Mouse (Mus musculus) embryonic facial prominence, embryonic 10.5 days (tissue): Measurements from ENCODE around the gene Tpsb2. TPM values are rescaled to one million over a fixed set of nuclear protein-coding genes. Genes with fewer than 3 reads are reported as not detected.
A peak's percentile ranks its signal among the peaks of the same experiment; 100 is the strongest.

Source experiments
- DNase-seq: peaks from one replicate; pipeline ENCODE4 v3.0.0-alpha.2; 2017; ENCODE audit warnings: low spot score
- H3K27ac ChIP-seq: fragments of 300-500 bp; sonication (generic); replicated peaks from 2 replicates; pipeline ENCODE4 v1.5.1; 2016; ENCODE audit warnings: mild to moderate bottlenecking
- H3K27me3 ChIP-seq: fragments of 300-500 bp; sonication (generic); replicated peaks from 2 replicates; pipeline ENCODE4 v1.6.1; 2016; ENCODE audit warnings: low read depth, mild to moderate bottlenecking; ENCODE audit not compliant: poor library complexity, severe bottlenecking
- H3K36me3 ChIP-seq: fragments of 300-500 bp; sonication (generic); replicated peaks from 2 replicates; pipeline ENCODE4 v1.6.1; 2016; ENCODE audit warnings: mild to moderate bottlenecking, moderate library complexity
- H3K4me1 ChIP-seq: fragments of 300-500 bp; sonication (generic); 2 replicates; pipeline ENCODE4 v1.6.1; 2016
- H3K4me3 ChIP-seq: fragments of 300-500 bp; sonication (generic); 2 replicates; pipeline ENCODE4 v1.5.1; 2016; ENCODE audit warnings: mild to moderate bottlenecking, moderate library complexity
- H3K9me3 ChIP-seq: fragments of 300-500 bp; sonication (generic); 2 replicates; pipeline ENCODE4 v1.6.1; 2016; ENCODE audit warnings: mild to moderate bottlenecking
- WGBS: fragments of 180-500 bp; shearing (Covaris S2); methylation state at CpG from one replicate; pipeline ENCODE4 v1.1.7; 2016; 5-methylcytosine and 5-hydroxymethylcytosine counted together
- polyA plus RNA-seq: library from polyadenylated mRNA; unstranded; fragments of >200 nt; fragmentation: Nextera tagmentation; extraction: Ambion mirVana; gene quantifications from 2 replicates; pipeline ENCODE4 v1.2.1, GENCODE M21; 2016

The Tpsb2 gene
- polyA plus RNA-seq, 1 experiment from 2014 or later = not detected

DNA sequence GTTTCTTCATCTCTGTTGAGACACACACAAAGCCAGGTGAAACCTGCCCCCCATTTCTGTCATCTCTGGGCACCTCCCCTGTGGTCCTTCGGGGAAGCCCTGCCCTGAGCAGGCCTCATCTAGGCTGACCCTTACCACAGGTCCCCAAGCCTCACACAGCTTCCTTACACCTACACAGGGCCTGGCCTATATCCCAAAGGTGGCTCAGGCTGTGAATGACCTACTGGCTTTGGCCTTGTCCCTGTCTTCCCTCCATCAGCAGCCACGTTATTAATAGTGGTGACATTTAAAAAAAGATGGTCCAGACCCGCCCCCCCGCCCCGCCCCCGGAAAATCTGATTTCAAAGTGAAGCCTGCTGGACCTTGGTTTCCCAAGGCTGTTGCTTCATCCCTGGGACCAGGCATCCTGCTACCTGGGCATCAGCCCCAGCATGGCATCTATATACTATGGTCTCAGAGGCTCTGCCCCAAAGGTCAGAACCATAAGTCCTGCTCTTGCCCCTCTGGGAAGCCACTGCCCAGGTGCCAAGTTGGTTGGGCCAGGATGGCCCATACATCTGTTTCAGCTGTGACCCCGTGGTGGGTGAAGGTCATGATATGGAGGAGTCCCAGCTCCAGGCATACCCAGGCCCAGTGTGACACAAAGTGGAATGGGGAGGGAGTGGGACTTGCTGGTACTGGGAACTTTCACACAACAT lies 42.3 kb downstream of the Tpsb2 start:
- no peak for DNase-seq
- no peak overlapping the region for H3K4me3 ChIP-seq
- 84% methylated on average over 7 of the region's 7 CpGs for WGBS
- peaks cover 29% of the 10 kb centered on the region; the same call in 1 of the 2 replicates for H3K27me3 ChIP-seq
- no peaks in the 10 kb centered on the region for H3K36me3 ChIP-seq
- no peak overlapping the region for H3K27ac ChIP-seq
- peaks cover 70% of the 10 kb centered on the region for H3K4me1 ChIP-seq
- H3K9me3 ChIP-seq = no peaks in the 10 kb centered on the region

DNA sequence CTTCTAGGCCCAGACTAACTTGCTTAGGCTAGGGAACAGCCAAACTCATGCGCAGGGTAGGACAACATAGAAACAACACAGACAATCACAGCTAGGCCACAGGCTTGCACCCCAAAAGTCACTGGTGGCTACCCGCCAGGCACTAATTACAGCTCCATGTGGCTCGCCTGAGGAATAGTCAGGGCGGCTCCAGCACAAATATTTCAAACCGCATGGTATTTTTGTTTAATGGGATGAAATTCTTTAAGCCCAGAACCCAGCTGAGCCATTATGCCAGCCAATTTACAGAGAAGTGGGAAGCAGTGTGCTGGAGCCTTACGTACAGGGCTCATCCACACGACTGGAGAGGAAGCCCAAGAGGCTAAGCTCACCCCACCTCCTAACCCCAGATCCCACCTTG lies 43.5 kb downstream of the Tpsb2 start:
- Histone ChIP-seq H3K27me3 (peaks cover 19% of the 10 kb centered on the region; the same call in 1 of the 2 replicates), H3K36me3 (no peaks in the 10 kb centered on the region), H3K9me3 (no peaks in the 10 kb centered on the region), H3K4me3 (no peak overlapping the region), H3K27ac (no peak overlapping the region), H3K4me1 (peaks cover 70% of the 10 kb centered on the region)
- WGBS = 75% methylated on average over 7 of the region's 7 CpGs
- no peak for DNase-seq

DNA sequence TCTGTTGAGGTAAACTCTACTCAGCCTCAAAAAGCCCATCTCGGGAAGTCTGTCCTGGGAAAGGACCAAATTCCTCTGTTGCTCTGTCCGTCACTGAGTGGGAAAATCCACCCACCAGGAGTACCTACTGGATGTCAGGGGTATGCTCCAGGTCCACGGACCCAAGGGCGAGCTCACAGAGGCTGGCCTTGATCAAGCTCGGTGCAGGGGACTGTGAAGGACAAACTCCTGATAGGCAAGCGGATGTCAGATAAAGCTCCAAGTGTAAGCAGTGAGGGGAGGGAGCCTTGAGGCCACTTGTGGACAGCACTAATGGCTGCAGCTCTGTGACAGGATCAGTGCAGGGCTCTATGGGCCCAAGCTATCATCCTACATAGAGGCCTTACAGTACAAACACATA lies 44.1 kb downstream of the Tpsb2 start:
- Histone ChIP-seq H3K36me3 (no peaks in the 10 kb centered on the region), H3K27me3 (peaks cover 15% of the 10 kb centered on the region; the same call in 1 of the 2 replicates), H3K9me3 (no peaks in the 10 kb centered on the region), H3K4me3 (no peak overlapping the region), H3K27ac (no peak overlapping the region), H3K4me1 (peaks cover 70% of the 10 kb centered on the region)
- DNase-seq = no peak
- WGBS = 69% methylated on average over 6 of the region's 6 CpGs

DNA sequence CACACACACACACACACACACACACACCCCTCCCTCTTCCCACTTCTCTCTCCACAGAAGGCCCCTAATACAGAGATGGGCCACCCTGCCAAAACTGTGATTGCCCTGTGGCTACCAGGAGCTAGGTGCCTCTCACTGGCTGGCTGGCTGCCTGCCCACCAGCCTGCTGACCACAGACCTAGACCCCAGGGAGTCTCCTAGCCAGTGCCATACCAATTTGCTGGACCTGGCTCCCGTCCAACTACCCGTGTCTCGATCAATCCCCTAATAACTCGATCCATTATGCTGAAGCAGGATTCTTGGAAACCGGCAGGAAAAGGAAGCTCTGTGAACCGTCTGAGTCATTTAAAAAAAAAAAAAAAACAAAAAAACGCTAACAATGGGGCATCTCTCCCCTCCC lies 44.7 kb downstream of the Tpsb2 start:
- Histone ChIP-seq H3K9me3 (no peaks in the 10 kb centered on the region), H3K36me3 (no peaks in the 10 kb centered on the region), H3K27me3 (peaks cover 15% of the 10 kb centered on the region; the same call in 1 of the 2 replicates), H3K27ac (no peak overlapping the region), H3K4me3 (no peak overlapping the region), H3K4me1 (peaks cover 70% of the 10 kb centered on the region)
- WGBS = 57% methylated on average over 7 of the region's 7 CpGs
- DNase-seq = no peak

DNA sequence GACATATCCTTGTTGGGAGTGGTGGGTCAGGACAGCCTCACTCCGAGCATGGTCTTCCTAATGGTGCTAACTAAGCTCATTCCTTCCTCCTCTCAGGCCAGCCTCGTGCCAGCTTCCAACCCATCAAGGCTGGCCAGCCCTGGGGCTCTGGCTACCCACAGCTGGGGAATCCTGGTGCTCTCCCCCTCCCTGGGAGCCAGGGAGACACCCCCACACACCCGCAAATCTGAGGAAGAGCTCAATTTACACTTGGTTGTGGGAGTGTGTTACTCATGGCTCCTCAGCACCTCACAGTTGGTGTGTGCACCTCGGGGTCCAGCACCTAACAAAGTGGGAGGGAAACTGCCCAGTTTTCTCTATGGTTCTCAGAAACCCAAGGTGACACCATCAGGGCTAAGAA lies 45.1 kb downstream of the Tpsb2 start:
- H3K4me1 ChIP-seq = peaks cover 70% of the 10 kb centered on the region
- no peak overlapping the region for H3K4me3 ChIP-seq
- WGBS = 71% methylated on average over 4 of the region's 4 CpGs
- DNase-seq = no peak
- no peaks in the 10 kb centered on the region for H3K9me3 ChIP-seq
- no peaks in the 10 kb centered on the region for H3K36me3 ChIP-seq
- H3K27me3 ChIP-seq = peaks cover 13% of the 10 kb centered on the region; the same call in 1 of the 2 replicates
- 0 out of 2 replicates have a peak overlapping the region, but pooled peaks have one; percentile 4 for H3K27ac ChIP-seq

DNA sequence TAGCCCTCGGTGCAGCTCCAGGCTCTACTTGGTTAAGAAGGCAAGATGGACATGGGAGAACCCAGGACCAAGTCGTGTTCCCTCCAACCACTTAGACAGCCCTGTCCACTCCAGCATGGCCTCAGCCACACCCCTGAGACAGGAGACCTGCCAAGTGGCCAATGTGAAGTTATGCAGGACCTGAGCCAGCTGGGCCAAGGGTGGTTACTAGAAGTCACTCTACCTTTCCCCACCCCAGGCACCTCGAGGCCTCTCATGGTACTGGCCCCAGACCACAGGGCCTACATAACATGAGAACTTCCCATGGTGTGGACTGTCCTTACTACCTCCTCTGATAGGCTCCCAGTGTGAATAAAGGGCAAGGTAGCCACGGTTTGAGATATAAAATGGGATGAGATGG lies 48.1 kb downstream of the Tpsb2 start:
- no peak for DNase-seq
- H3K36me3 ChIP-seq = no peaks in the 10 kb centered on the region
- 74% methylated on average over 4 of the region's 4 CpGs for WGBS
- no peaks in the 10 kb centered on the region for H3K27me3 ChIP-seq
- no peaks in the 10 kb centered on the region for H3K9me3 ChIP-seq
- no peak overlapping the region for H3K4me3 ChIP-seq
- H3K27ac ChIP-seq = peak overlapping the region; percentile 88
- peaks cover 73% of the 10 kb centered on the region for H3K4me1 ChIP-seq

DNA sequence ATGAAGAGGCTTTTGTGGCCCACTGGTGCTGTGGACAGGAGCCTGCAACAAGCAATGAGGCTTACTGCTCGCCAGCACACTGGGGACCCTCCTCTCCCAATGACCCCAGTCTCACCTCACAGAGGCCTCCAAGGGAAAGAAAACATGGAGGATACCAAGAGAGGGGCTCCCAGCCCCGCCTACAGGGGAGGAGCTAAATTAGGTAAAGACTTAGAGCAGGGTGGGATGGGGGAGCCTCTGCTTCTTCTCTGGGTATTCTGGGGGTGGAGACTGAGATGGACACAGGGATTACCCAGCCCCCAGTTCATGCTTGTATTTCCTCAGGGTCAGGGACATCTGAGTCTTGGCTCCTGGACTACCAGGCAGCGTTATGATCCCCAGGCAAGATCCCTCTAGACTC lies 48.8 kb downstream of the Tpsb2 start:
- 28% methylated on average over 3 of the region's 3 CpGs for WGBS
- no peaks in the 10 kb centered on the region for H3K36me3 ChIP-seq
- H3K4me3 ChIP-seq = peak overlapping the region; percentile 32
- peak overlapping the region; percentile 88 for H3K27ac ChIP-seq
- H3K9me3 ChIP-seq = no peaks in the 10 kb centered on the region
- H3K4me1 ChIP-seq = peaks cover 75% of the 10 kb centered on the region
- peak; percentile 54 for DNase-seq
- no peaks in the 10 kb centered on the region for H3K27me3 ChIP-seq

DNA sequence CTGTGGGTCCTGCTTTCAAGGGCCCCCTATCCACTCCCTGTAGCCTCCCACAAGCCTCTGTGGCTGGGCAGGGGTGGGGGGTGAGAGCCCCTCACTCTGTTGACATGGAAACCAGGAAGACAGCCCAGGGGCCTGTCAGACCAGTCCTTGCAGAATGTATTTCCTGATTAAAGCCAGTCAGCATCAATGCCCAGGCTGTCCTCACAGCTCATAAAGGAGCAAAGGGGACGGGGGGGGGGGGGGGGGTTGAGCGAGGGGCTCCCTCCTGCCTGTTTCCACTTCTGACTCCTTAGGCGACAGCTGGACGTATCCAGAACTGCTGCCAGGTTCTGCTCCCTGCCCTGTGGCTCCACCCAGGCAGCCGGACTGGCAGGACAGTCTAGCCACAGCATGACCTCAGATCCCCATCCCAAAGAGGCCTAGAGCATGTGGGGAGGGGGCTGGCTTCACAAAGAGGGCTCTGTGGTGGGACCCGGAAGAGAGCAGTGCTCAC lies 49.4 kb downstream of the Tpsb2 start:
- H3K4me1 ChIP-seq = peaks cover 75% of the 10 kb centered on the region
- DNase-seq = peak; percentile 81

DNA sequence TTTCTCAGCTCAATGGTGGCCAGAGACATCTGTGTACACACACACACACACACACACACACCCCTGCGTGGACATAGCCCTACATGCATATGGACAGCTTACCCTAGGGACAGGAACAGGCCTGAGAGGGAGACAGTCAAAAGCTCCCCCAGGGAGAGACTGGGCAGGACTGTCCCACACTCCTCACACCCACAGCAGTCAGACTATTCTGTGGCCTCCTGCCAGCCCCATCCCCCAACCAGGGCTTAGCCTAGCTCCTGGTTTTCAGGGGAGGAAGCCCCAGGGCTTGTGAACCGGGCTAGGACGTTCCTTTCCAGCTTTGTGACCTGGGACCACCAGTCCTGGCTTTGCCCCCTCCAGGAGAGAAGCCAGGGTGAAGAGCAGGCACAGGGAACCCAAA lies 50.1 kb downstream of the Tpsb2 start:
- Histone ChIP-seq H3K27me3 (no peaks in the 10 kb centered on the region), H3K27ac (peak overlapping the region; percentile 88), H3K36me3 (no peaks in the 10 kb centered on the region), H3K9me3 (no peaks in the 10 kb centered on the region), H3K4me1 (peaks cover 76% of the 10 kb centered on the region), H3K4me3 (peak overlapping the region; percentile 32; the same call in 1 of the 2 replicates)
- DNase-seq = peak; percentile 47
- WGBS = 17% methylated on average over 3 of the region's 3 CpGs

More for the DNA sequence above, 49.4 kb downstream of the Tpsb2 start:
- Histone ChIP-seq H3K27me3 (no peaks in the 10 kb centered on the region), H3K27ac (peak overlapping the region; percentile 88), H3K36me3 (no peaks in the 10 kb centered on the region), H3K9me3 (no peaks in the 10 kb centered on the region), H3K4me3 (peak overlapping the region; percentile 32)
- 4% methylated on average over 6 of the region's 6 CpGs for WGBS

DNA sequence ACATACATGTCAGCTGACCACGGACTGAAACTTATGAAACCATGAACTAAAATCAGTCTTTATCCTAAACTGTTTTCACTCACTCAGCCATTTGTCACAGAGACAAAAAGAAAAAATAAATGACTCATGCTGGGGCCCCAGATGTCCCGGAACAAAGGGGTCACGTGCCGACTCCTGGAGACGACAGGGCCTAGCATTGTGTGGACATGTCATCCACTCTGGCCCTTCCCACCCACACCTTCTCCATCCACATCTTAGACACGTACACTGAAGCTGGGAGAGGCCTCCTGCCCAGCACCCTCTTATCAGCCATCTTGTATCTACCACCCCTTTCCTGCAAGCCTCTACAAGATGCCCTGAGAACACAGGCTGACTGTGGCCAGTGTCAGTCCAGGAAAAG lies 51.9 kb downstream of the Tpsb2 start:
- H3K36me3 ChIP-seq = no peaks in the 10 kb centered on the region
- no peak overlapping the region for H3K27ac ChIP-seq
- no peaks in the 10 kb centered on the region for H3K27me3 ChIP-seq
- H3K9me3 ChIP-seq = no peaks in the 10 kb centered on the region
- no peak for DNase-seq
- 84% methylated on average over 6 of the region's 6 CpGs for WGBS
- H3K4me3 ChIP-seq = no peak overlapping the region
- peaks cover 78% of the 10 kb centered on the region for H3K4me1 ChIP-seq

Other genes starting within 250 kb of the Tpsb2 start
- gene Ptx4, start 245.5 kb upstream of the Tpsb2 start, polyA plus RNA-seq = 0.09 and 0.14 TPM in 2 replicates
- 24.4 and 27.5 TPM in 2 replicates for gene Clcn7, start 232.9 kb upstream of the Tpsb2 start, polyA plus RNA-seq
- not detected in 2 replicates for gene Ccdc154, start 203.8 kb upstream of the Tpsb2 start, polyA plus RNA-seq
- not detected in 2 replicates for gene Gm38655, start 190.8 kb upstream of the Tpsb2 start, polyA plus RNA-seq
- gene BC003965, start 181.8 kb upstream of the Tpsb2 start, polyA plus RNA-seq = 35.5 and 36.9 TPM in 2 replicates
- 9.6 and 10.9 TPM in 2 replicates for gene Unkl, start 177.9 kb upstream of the Tpsb2 start, polyA plus RNA-seq
- gene Gnptg, start 126.2 kb upstream of the Tpsb2 start, polyA plus RNA-seq = 36.1 and 41.5 TPM in 2 replicates
- 75.4 and 78.6 TPM in 2 replicates for gene Tsr3, start 126.1 kb upstream of the Tpsb2 start, polyA plus RNA-seq
- 0.67 and 0.94 TPM in 2 replicates for gene Baiap3, start 109.9 kb upstream of the Tpsb2 start, polyA plus RNA-seq
- gene Ube2i, start 91.7 kb upstream of the Tpsb2 start, polyA plus RNA-seq = 952 and 961 TPM in 2 replicates
- not detected in 2 replicates for gene Prss34, start 67.9 kb upstream of the Tpsb2 start, polyA plus RNA-seq
- not detected in 2 replicates for gene Prss28, start 57.7 kb upstream of the Tpsb2 start, polyA plus RNA-seq
- gene Prss29, start 47.7 kb upstream of the Tpsb2 start, polyA plus RNA-seq = not detected in 2 replicates
- gene Tpsab1, start 20.7 kb upstream of the Tpsb2 start, polyA plus RNA-seq = not detected in 2 replicates
- gene Tpsg1, start 3.0 kb downstream of the Tpsb2 start, polyA plus RNA-seq = not detected in 2 replicates
- gene Cacna1h, start 67.5 kb downstream of the Tpsb2 start, polyA plus RNA-seq = 2.9 and 3.3 TPM in 2 replicates
- 0.33 TPM in 1 of 2 replicates, not detected in the other for gene Tekt4, start 88.3 kb downstream of the Tpsb2 start, polyA plus RNA-seq
- 0.13 and 0.21 TPM in 2 replicates for gene Sstr5, start 131.0 kb downstream of the Tpsb2 start, polyA plus RNA-seq
- gene Sox8, start 204.4 kb downstream of the Tpsb2 start, polyA plus RNA-seq = 12.5 and 13.1 TPM in 2 replicates
- 26.3 and 26.6 TPM in 2 replicates for gene Lmf1, start 212.8 kb downstream of the Tpsb2 start, polyA plus RNA-seq